Mouse (Mus musculus) E14TG2a.4 (cell line): ENCODE results near the gene Il1rapl1.

Experiments used
- H3K27me3 ChIP-seq: 2 replicates; pipeline ENCODE4 v1.6.1; 2014; ENCODE audit warnings: low read length, control low read depth; ENCODE audit not compliant: insufficient read depth
- H3K36me3 ChIP-seq: 2 replicates; pipeline ENCODE4 v1.6.1; 2014; ENCODE audit warnings: low read length, control low read depth; ENCODE audit not compliant: insufficient read depth
- H3K4me1 ChIP-seq: replicated peaks from 2 replicates; pipeline ENCODE4 v1.6.1; 2014; ENCODE audit warnings: low read depth, low read length, control low read depth
- H3K4me3 ChIP-seq: replicated peaks from 2 replicates; pipeline ENCODE4 v1.5.1; 2014; ENCODE audit warnings: mild to moderate bottlenecking, low read length
- H3K9me3 ChIP-seq: 2 replicates; pipeline ENCODE4 v1.6.1; 2014; ENCODE audit warnings: low read length, control low read depth
- CTCF ChIP-seq: conservative IDR thresholded peaks from 2 replicates; pipeline ENCODE4 v1.5.1; 2014; ENCODE audit warnings: low read length
- NANOG ChIP-seq: IDR thresholded peaks from 2 replicates; pipeline ENCODE4 v1.6.1; 2014; ENCODE audit warnings: borderline replicate concordance, low read length, mixed read lengths
- POU5F1 ChIP-seq: IDR thresholded peaks from 2 replicates; pipeline ENCODE4 v1.6.1; 2014; ENCODE audit warnings: low read length, borderline replicate concordance

The Il1rapl1 gene

DNA sequence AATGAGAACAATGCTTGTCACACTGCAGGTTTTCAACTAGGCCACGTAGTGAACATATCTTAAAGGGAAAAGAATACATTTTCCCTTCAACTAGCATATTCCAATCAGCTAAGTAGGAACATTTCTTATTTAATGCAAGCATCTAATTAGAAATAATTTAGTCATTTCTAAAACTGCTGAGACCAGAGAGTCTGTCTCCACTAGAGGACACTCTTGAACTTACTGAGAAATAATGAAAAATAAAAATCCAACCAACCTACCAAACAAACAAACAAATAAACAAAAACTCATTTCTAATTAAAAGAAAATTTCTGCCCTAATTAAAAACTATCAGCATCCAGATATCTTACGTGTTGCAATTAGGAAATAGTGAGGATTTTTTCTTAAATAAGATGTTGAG lies 1312.7 kb downstream of the Il1rapl1 start:
- TF ChIP-seq POU5F1: no peak
- no peak for TF ChIP-seq CTCF
- TF ChIP-seq NANOG: no peak
- Histone ChIP-seq H3K4me3 (no peak overlapping the region), H3K27me3 (no peaks in the 10 kb centered on the region), H3K4me1 (no peaks in the 10 kb centered on the region), H3K9me3 (no peaks in the 10 kb centered on the region), H3K36me3 (no peaks in the 10 kb centered on the region)

DNA sequence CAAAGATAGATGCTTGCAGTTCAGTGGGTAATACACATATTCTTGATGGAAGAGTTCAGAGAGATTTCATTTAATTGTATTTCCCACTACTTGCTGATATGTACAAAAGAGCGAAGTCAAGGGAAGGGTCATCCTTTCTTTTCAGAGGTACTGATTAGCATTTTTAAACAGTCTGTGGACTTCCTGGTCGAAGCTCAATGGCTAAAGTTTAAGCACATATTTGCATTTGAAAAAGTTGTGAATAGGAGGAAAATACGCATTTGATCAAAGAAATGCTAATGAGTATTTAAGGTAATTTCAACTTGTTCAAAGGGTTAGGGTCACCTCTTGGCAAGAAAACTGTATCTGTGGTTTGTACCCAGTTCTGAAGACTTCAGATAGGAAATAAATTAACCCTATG lies 1386.6 kb downstream of the Il1rapl1 start:
- Histone ChIP-seq H3K36me3 (no peaks in the 10 kb centered on the region), H3K4me1 (peaks cover 2% of the 10 kb centered on the region; the same call in 1 of the 2 replicates), H3K27me3 (no peaks in the 10 kb centered on the region), H3K9me3 (no peaks in the 10 kb centered on the region), H3K4me3 (no peak overlapping the region)
- TF ChIP-seq NANOG: peak; percentile 53; the same call in 1 of the 2 replicates
- TF ChIP-seq POU5F1: no peak
